ENCODE assay signal across 8 mouse cellular contexts in the genomic region with DNA sequence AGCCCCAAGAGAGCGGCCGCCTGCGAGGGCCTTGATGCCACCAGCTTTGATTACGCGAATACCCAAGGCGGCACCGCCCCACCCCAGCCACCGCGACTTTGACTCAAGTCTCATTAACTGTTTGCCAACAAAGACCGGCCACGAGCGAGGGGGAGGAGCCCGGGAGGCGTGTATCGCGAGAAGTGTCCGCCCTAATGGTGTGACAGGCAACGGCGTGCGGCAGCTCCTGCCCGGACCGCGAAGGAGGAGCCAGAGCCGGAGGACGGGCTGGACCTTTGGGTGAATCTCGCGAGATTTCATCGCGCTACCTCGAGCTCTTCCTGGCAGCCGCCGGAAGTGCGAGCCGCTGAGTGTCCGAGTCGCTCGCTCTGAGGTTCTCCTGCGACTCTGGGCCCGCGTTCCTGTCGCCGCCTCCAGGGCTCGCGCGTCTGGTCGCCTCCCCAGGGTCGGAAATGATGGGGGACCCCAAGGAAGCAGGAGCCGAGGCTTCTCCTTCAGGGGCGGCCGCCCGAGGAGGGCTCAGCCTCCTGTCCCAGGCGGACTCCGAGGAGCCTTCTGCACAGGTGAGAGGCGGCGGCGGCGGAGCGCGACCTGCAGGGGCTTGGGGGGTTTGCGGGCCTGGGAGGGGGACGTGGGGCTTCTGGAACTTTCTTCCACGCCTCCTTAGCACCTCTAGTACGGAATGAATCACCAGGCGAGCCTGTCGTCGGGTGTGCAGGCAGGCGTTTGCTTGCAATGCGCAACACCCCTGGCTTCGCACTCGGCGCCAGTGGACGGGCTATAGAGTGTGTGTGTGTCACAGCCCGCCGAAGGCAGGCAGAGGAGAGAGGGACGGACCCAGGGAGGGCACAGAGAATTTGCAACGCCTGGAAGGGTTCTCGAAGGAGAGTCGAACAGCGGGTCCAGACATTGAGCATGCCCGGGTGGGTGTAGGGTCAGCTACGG. TPM values are rescaled to one million over a fixed set of nuclear protein-coding genes. Genes with fewer than 3 reads are reported as not detected.
DNase-seq lines count a peak whose midpoint lies in the region; ATAC-seq lines count a peak whose summit lies in the region.

A gene (plus strand): TSS at position 183 of the 945 bp plus-strand sequence.

- no peaks in the 10 kb centered on the region for H3K27me3 ChIP-seq in hindbrain, embryonic 16.5 days (replicated peaks; ENCODE audit: control insufficient read depth, insufficient read depth, low read length)

- WGBS in hindbrain, embryonic 16.5 days, result under 1% methylated on average over 65 of the region's 81 CpGs
- WGBS in macrophage (ENCODE audit: missing documents), result 1% methylated on average over 81 of the region's 81 CpGs

- DNase-seq in WW6 (ENCODE audit: low read depth, low spot score), result peak; percentile 97
- DNase-seq in cerebellum, postnatal 4 days (ENCODE audit: low spot score in 2 of 2), result peak; percentile 89 to 96
- DNase-seq in gastrocnemius, adult 18-20 months (ENCODE audit: low spot score), result peak; percentile 98
- DNase-seq in left cerebral cortex, adult 18-20 months (ENCODE audit: low spot score in 2 of 2), result peak; percentile 94 to 97
- DNase-seq in right cerebral cortex, adult 18-20 months, result peak; percentile 98
- DNase-seq in urinary bladder, postnatal 10 days (ENCODE audit: low spot score), result peak; percentile 92

- peak within 1 kb of the TSS; percentile 93 for H3K9ac ChIP-seq in hindbrain, embryonic 16.5 days (ENCODE audit: low read depth, low read length)

- peak within 1 kb of the TSS; percentile 95 for H3K4me2 ChIP-seq in hindbrain, embryonic 16.5 days (ENCODE audit: low read length)

- ATAC-seq in hindbrain, embryonic 16.5 days, result peak; percentile 98

- peak within 1 kb of the TSS; percentile 93 for H3K4me3 ChIP-seq in hindbrain, embryonic 16.5 days (ENCODE audit: low read length)
- H3K4me3 ChIP-seq in macrophage (ENCODE audit: inconsistent target), result peak within 1 kb of the TSS; percentile 91

- H3K9me3 ChIP-seq in hindbrain, embryonic 16.5 days (ENCODE audit: control insufficient read depth, low read length), result no peaks in the 10 kb centered on the region

- peak within 1 kb of the TSS; percentile 90 for H3K27ac ChIP-seq in hindbrain, embryonic 16.5 days (ENCODE audit: low read depth, low read length)
- H3K27ac ChIP-seq in macrophage, result peak within 1 kb of the TSS; percentile 64

- H3K4me1 ChIP-seq in hindbrain, embryonic 16.5 days (ENCODE audit: control insufficient read depth, insufficient read depth, low read depth, low read length), result peaks cover 11% of the 10 kb centered on the region

- peaks cover 30% of the 10 kb centered on the region for H3K79me2 ChIP-seq in macrophage (ENCODE audit: inconsistent target)

- peaks cover 22% of the 10 kb centered on the region for H3K36me3 ChIP-seq in hindbrain, embryonic 16.5 days (ENCODE audit: control insufficient read depth, insufficient read depth, low read length)
- H3K36me3 ChIP-seq in macrophage (ENCODE audit: inconsistent target), result peaks cover 16% of the 10 kb centered on the region

RNA-seq across cellular contexts. Expression of the gene that starts here (rescaled TPM):
- total RNA-seq in gastrocnemius, adult 18-20 months (2021), result 1 to 10 TPM; 7.8 to 8.3 TPM
- polyA plus RNA-seq in hindbrain, embryonic 16.5 days (2015; fragmentation: Nextera tagmentation; extraction: Ambion mirVana), result 14.9 and 21.5 TPM in 2 replicates
- 10 to 100 TPM; 23.3 to 27.0 TPM for total RNA-seq in left cerebral cortex, adult 18-20 months (2021)
- 10 to 100 TPM; 18.3 to 95.9 (median 58.6) TPM for total RNA-seq in macrophage (2018; cell fraction: chromatin; rRNA removed)
- total RNA-seq in macrophage (2018; cell fraction: cytosol; rRNA removed), result 10 to 100 TPM in 4 of 26 experiments, 1 to 10 TPM in 22; 3.2 to 12.6 (median 7.6) TPM
- 10 to 100 TPM; 11.1 to 45.5 (median 25.4) TPM for total RNA-seq in macrophage (2018; cell fraction: nucleus; rRNA removed)
- 4.9 to 9.3 TPM (median 7.0 TPM) in 3 replicates for polyA plus RNA-seq in macrophage (2018)

Comparison
In these comparisons a context has a peak if more than half of its experiments do, and no peak if none do; other contexts are left out.
1. Peak in every context shown above with its lines: DNase-seq, ATAC-seq, H3K4me3 ChIP-seq and H3K27ac ChIP-seq.